Mouse (Mus musculus) intestine, embryonic 14.5 days (tissue): ENCODE data around the gene Parp9. TPM values are rescaled to one million over a fixed set of nuclear protein-coding genes. Genes with fewer than 3 reads are reported as not detected.

Experiments used
- ATAC-seq: fragments of 200-750 bp; cut with Nextera tagmentation; replicated peaks from 2 replicates; pipeline ENCODE4 v1.8.0; 2017; ENCODE audit warnings: low read depth, moderate number of reproducible peaks, moderate TSS enrichment, moderate library complexity; ENCODE audit not compliant: low FRiP score, low TSS enrichment
- DNase-seq: peaks from one replicate; pipeline ENCODE4 v3.0.0-alpha.2; 2018; ENCODE audit warnings: low spot score
- H3K27ac ChIP-seq: fragments of 300-500 bp; sonication (generic); 2 replicates; pipeline ENCODE4 v1.5.1; 2014; ENCODE audit warnings: low read depth, mild to moderate bottlenecking, control low read depth
- H3K27me3 ChIP-seq: fragments of 300-500 bp; sonication (generic); replicated peaks from 2 replicates; pipeline ENCODE4 v1.6.1; 2014; ENCODE audit warnings: low read length, control low read depth; ENCODE audit not compliant: control insufficient read depth, insufficient read depth
- H3K36me3 ChIP-seq: fragments of 300-500 bp; sonication (generic); 2 replicates; pipeline ENCODE4 v1.6.1; 2014; ENCODE audit warnings: low read length, control low read depth; ENCODE audit not compliant: control insufficient read depth, insufficient read depth
- H3K4me1 ChIP-seq: fragments of 300-500 bp; sonication (generic); replicated peaks from 2 replicates; pipeline ENCODE4 v1.6.1; 2014; ENCODE audit warnings: low read length, control low read depth, mixed read lengths; ENCODE audit not compliant: control insufficient read depth, insufficient read depth
- H3K4me2 ChIP-seq: fragments of 300-500 bp; sonication (generic); 2 replicates; pipeline ENCODE4 v1.6.1; 2014; ENCODE audit warnings: low read length
- H3K4me3 ChIP-seq: fragments of 300-500 bp; sonication (generic); 2 replicates; pipeline ENCODE4 v1.5.1; 2014; ENCODE audit warnings: low read depth, low read length, control low read depth, mixed read lengths
- H3K9ac ChIP-seq: fragments of 300-500 bp; sonication (generic); 2 replicates; pipeline ENCODE4 v1.6.1; 2014; ENCODE audit warnings: mild to moderate bottlenecking, low read length
- H3K9me3 ChIP-seq: fragments of 300-500 bp; sonication (generic); 2 replicates; pipeline ENCODE4 v1.6.1; 2016; ENCODE audit warnings: low read length, control low read depth; ENCODE audit not compliant: control insufficient read depth
- WGBS: fragments of 180-500 bp; shearing (Covaris S2); extraction: QIAGEN DNeasy Blood & Tissue Kit; methylation state at CpG from one replicate; pipeline ENCODE4 v1.1.7; 2014; 5-methylcytosine and 5-hydroxymethylcytosine counted together
- polyA plus RNA-seq: library from polyadenylated mRNA; unstranded; fragments of >200 nt; fragmentation: Nextera tagmentation; extraction: Ambion mirVana; gene quantifications from 2 replicates; pipeline ENCODE4 v1.2.1, GENCODE M21; 2014

Gene Parp9
- polyA plus RNA-seq, 1 experiment from 2014 or later, result 9.3 TPM

DNA sequence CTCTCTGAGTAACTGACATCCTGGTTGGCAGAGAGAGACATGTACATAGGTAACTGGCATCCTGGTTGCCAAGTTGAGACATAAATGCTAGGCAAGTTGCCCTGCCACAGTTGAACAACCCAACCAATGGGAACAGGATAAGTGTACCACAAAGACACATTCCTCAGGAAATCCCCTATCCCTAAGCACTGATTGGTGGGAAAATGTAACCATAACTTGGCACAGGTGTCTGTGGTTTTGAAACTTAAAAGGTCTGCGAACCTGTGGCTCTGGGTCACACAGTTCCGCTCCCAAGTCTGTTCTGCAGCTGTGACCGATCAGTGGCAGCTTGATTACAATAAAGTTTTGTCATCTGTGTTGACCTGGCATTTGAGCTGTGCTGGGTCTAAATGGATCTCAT, 32.9 kb upstream of the Parp9 start:
- no peak overlapping the region for H3K4me2 ChIP-seq
- no peak overlapping the region for H3K27ac ChIP-seq
- DNase-seq (no peak), ATAC-seq (no peak)
- H3K9ac ChIP-seq, result no peak overlapping the region
- 0 out of 2 replicates have a peak, but pooled peaks cover 3% of the 10 kb centered on the region for H3K9me3 ChIP-seq
- no peak overlapping the region for H3K4me3 ChIP-seq
- H3K27me3 ChIP-seq, result no peaks in the 10 kb centered on the region
- WGBS, result 93% methylated on average over 3 of the region's 3 CpGs
- H3K4me1 ChIP-seq, result no peaks in the 10 kb centered on the region
- H3K36me3 ChIP-seq, result no peaks in the 10 kb centered on the region

GRCm38 (mm10) chr16:35905819-35906485, 32.3 kb upstream of the Parp9 start:
- Histone ChIP-seq H3K9ac (no peak overlapping the region), H3K4me1 (no peaks in the 10 kb centered on the region), H3K4me3 (no peak overlapping the region), H3K27ac (no peak overlapping the region), H3K4me2 (no peak overlapping the region), H3K36me3 (no peaks in the 10 kb centered on the region), H3K27me3 (no peaks in the 10 kb centered on the region), H3K9me3 (0 out of 2 replicates have a peak, but pooled peaks cover 3% of the 10 kb centered on the region)
- DNase-seq, result no peak
- WGBS, result 79% methylated on average over 6 of the region's 6 CpGs
- no peak for ATAC-seq

- DNase-seq (no peak), ATAC-seq (no peak)
- H3K9me3 ChIP-seq, result 0 out of 2 replicates have a peak, but pooled peaks cover 3% of the 10 kb centered on the region
- WGBS, result 75% methylated on average over 7 of the region's 7 CpGs
- H3K36me3 ChIP-seq, result no peaks in the 10 kb centered on the region
- no peak overlapping the region for H3K4me3 ChIP-seq
- no peaks in the 10 kb centered on the region for H3K4me1 ChIP-seq
- H3K27ac ChIP-seq, result no peak overlapping the region
- no peaks in the 10 kb centered on the region for H3K27me3 ChIP-seq
- H3K9ac ChIP-seq, result no peak overlapping the region
- H3K4me2 ChIP-seq, result no peak overlapping the region
Observed at GRCm38 (mm10) chr16:35906887-35907286, 31.4 kb upstream of the Parp9 start.

DNA sequence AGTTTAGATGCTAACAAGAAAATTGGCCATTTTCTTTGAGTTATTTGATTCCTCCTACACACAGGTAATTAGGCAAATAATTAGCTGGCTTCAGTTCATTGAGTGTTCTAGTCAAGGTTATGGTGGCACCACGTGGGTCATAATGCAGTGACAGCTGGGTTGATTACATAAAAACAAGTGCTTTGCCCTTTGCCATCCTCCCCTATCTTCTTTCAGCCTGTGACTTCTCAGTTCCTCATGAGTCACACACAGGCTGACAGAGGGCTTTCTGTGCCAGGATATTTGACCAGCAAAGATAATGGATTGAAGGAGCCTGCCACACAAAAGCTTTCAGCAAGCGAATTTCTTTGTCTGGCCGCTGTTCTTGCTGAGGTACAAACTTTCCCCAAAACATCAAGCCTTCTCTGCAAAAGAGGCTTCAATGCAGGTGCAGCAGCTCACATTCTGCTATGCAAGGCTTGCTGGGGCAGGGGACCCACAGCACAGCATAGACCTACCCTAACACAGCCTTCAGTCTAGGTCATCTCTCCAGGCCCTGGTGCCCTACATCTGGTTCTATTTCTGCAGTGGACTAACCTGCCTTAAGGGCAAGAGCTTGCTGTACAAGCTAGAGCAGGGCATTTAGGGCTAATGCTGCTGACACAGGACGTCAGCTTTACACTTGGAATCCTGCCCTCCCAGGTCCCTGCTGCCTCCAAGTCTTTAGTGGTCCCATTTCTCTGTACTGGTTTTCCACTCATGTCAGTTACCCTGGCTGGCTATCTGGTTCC, 30.7 kb upstream of the Parp9 start:
- no peak overlapping the region for H3K27ac ChIP-seq
- H3K4me2 ChIP-seq, result no peak overlapping the region
- no peaks in the 10 kb centered on the region for H3K4me1 ChIP-seq
- no peak overlapping the region for H3K4me3 ChIP-seq
- H3K9me3 ChIP-seq, result 0 out of 2 replicates have a peak, but pooled peaks cover 3% of the 10 kb centered on the region
- 70% methylated on average over 4 of the region's 4 CpGs for WGBS
- H3K36me3 ChIP-seq, result no peaks in the 10 kb centered on the region
- ATAC-seq (no peak), DNase-seq (no peak)
- no peaks in the 10 kb centered on the region for H3K27me3 ChIP-seq
- H3K9ac ChIP-seq, result no peak overlapping the region

DNA sequence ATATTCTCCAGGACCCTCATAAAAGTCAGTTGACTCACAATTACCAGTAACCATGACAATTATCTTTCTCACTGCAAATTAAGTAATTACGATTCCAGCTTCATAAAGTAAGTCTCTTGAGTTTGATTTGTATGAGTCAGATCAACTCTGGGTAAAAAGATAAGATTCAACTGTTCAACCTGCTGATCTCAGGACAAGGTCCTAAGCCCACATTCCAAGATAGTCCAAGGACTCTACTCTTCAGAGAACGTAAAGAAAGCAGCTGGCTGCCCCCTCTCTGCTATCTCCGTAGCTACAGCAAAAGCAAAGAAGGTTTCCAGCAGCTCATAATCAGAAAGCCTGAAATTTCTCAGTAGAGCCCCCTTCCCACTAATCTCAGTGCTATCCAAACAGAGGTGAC, 26.8 kb upstream of the Parp9 start:
- 0 out of 2 replicates have a peak, but pooled peaks cover 3% of the 10 kb centered on the region for H3K9me3 ChIP-seq
- 62% methylated on average over 3 of the region's 3 CpGs for WGBS
- H3K27me3 ChIP-seq, result no peaks in the 10 kb centered on the region
- no peak overlapping the region for H3K27ac ChIP-seq
- no peak overlapping the region for H3K4me2 ChIP-seq
- ATAC-seq (peak; percentile 66; the same call in 1 of the 2 replicates), DNase-seq (no peak)
- H3K9ac ChIP-seq, result no peak overlapping the region
- no peaks in the 10 kb centered on the region for H3K4me1 ChIP-seq
- H3K4me3 ChIP-seq, result no peak overlapping the region
- no peaks in the 10 kb centered on the region for H3K36me3 ChIP-seq

DNA sequence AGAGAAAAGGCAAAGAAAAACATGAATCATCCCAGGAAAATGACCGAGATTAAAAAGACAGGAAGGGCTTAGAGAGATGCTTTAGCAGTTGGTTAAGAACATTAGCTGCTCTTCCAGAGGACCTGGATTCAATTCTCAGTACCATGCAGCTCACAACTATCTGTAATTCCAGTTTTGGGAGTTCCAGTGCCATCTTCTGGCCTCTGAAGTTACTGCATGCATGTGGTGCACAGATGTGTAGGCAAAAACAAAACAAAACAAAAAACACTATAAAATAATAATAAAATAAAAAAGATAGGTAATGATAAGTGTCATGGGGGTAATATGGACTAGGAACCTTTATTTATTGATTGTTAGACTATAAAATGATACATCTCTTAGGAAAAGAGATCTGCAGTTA, 24.7 kb upstream of the Parp9 start:
- no peak overlapping the region for H3K9ac ChIP-seq
- H3K27me3 ChIP-seq, result no peaks in the 10 kb centered on the region
- no peaks in the 10 kb centered on the region for H3K4me1 ChIP-seq
- H3K4me3 ChIP-seq, result no peak overlapping the region
- no peak for ATAC-seq
- H3K36me3 ChIP-seq, result no peaks in the 10 kb centered on the region
- 0 out of 2 replicates have a peak, but pooled peaks cover 3% of the 10 kb centered on the region for H3K9me3 ChIP-seq
- H3K27ac ChIP-seq, result no peak overlapping the region
- no peak overlapping the region for H3K4me2 ChIP-seq
- no peak for DNase-seq
- 81% methylated on average over 1 of the region's 1 CpGs for WGBS

GRCm38 (mm10) chr16:35914301-35914700, 24.0 kb upstream of the Parp9 start:
- ATAC-seq, result no peak
- H3K27ac ChIP-seq, result no peak overlapping the region
- WGBS, result 52% methylated on average over 5 of the region's 5 CpGs

DNA sequence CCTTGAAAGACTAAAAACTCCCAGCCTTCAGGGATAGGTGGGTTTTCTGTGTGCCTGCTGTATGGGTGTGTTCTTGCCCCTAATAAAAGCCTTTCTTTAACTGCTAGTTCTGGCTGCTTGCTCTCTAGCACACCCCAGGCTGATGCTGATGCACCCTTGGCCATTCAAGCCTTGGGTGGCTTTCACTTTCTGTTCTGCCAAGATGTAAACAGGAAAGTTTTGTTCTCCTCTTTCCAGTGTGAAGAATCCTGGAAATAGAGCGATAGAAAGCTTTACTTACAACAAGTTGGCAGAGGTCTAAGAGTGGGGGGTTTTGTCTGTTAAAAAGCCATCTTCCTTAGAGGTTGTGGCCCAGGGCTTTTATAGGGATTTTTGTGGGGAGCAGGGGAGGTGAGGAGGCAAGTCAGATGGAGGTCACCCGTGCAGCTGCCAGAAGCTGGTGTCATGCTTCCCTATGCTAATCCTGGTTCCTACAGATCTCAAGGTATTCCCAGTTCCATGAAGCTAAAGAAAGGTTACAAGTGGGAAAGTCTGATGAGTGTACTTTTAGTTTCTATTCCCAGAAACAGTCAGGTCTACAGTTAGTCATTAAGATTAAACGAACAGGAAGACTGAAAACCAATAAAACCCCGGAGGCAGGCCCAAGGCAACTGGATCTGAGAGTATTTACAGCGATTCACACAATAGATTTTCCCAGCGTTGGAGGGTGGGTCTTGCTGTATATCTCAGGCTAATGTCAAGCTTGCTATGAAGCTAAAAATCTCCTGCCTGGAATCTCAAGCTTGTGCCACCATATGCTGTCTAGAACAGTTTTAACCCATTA, 19.3 kb upstream of the Parp9 start:
- Histone ChIP-seq H3K4me2 (no peak overlapping the region), H3K9ac (no peak overlapping the region), H3K27ac (no peak overlapping the region), H3K4me3 (no peak overlapping the region), H3K9me3 (no peaks in the 10 kb centered on the region), H3K36me3 (no peaks in the 10 kb centered on the region), H3K27me3 (no peaks in the 10 kb centered on the region), H3K4me1 (no peaks in the 10 kb centered on the region)
- DNase-seq, result no peak
- WGBS, result 69% methylated on average over 6 of the region's 6 CpGs
- no peak for ATAC-seq

More at GRCm38 (mm10) chr16:35914301-35914700, 24.0 kb upstream of the Parp9 start:
- no peak overlapping the region for H3K9ac ChIP-seq
- no peak overlapping the region for H3K4me2 ChIP-seq
- H3K27me3 ChIP-seq, result no peaks in the 10 kb centered on the region
- no peaks in the 10 kb centered on the region for H3K36me3 ChIP-seq
- H3K4me1 ChIP-seq, result no peaks in the 10 kb centered on the region
- H3K4me3 ChIP-seq, result no peak overlapping the region
- no peak for DNase-seq
- H3K9me3 ChIP-seq, result 0 out of 2 replicates have a peak, but pooled peaks cover 3% of the 10 kb centered on the region
